9 mouse cellular contexts compared by ENCODE assay signal in genomic region chr6:42354076-42355019, GRCm38 (mm10). TPM values are rescaled to one million over a fixed set of nuclear protein-coding genes. Genes with fewer than 3 reads are reported as not detected.
DNase-seq lines count a peak whose midpoint lies in the region; ATAC-seq and TF ChIP-seq lines count a peak whose summit lies in the region.
"Had no signal": no experiment of that assay in that cellular context is flagged by ENCODE, and none has a peak within 500 bp of the region (broad histone marks: within the 10 kb centered on the region; RNA-seq: fewer than 3 reads in every experiment).

No protein-coding gene starts in this region.

- intact Hi-C loops in heart, postnatal 25 days (cut with DNase I): no loop called here

- H3K27me3 ChIP-seq in hindbrain, postnatal 0 days (ENCODE audit: insufficient read depth, low read length): no peaks in the 10 kb centered on the region
- H3K27me3 ChIP-seq in thymus, adult 2 months (ENCODE audit: control insufficient read depth, insufficient read depth, low read length): no peaks in the 10 kb centered on the region
- H3K27me3 ChIP-seq in forebrain, embryonic 15.5 days: no peaks in the 10 kb centered on the region

- H3K4me1 ChIP-seq in hindbrain, postnatal 0 days (ENCODE audit: insufficient read depth, low read length): peaks cover 13% of the 10 kb centered on the region
- H3K4me1 ChIP-seq in thymus, adult 2 months (replicated peaks; ENCODE audit: control insufficient read depth, insufficient read depth, low read length): peaks cover 34% of the 10 kb centered on the region
- peaks cover 22% of the 10 kb centered on the region for H3K4me1 ChIP-seq in forebrain, embryonic 15.5 days

- peak; percentile 72 to 73 for DNase-seq in heart, adult 18-20 months
- DNase-seq in heart, postnatal 25 days (ENCODE audit: low spot score): no peak
- peak; percentile 28 for DNase-seq in thymus, postnatal 14 days
- DNase-seq in thymus, postnatal 10 days (ENCODE audit: low spot score in 2 of 2): no peak
- DNase-seq in hindbrain, postnatal 0 days (ENCODE audit: low spot score): peak; percentile 44
- DNase-seq in thymus, adult 2 months: no peak

- no peak for ATAC-seq in hindbrain, postnatal 0 days
- ATAC-seq in megakaryocyte-erythroid progenitor cell, adult 5-6 weeks (replicated peaks; ENCODE audit: low FRiP score, low TSS enrichment, poor library complexity, severe bottlenecking): 0 out of 2 replicates have a peak, but pooled peaks have one; percentile 21
- ATAC-seq in forebrain, embryonic 15.5 days (replicated peaks): no peak

- H3K9ac ChIP-seq in hindbrain, postnatal 0 days (replicated peaks; ENCODE audit: low read length): no peak overlapping the region
- no peak overlapping the region for H3K9ac ChIP-seq in forebrain, embryonic 15.5 days (replicated peaks)

- 53% methylated on average over 11 of the region's 11 CpGs for WGBS in hindbrain, postnatal 0 days
- WGBS in thymus, adult 2 months: 29% methylated on average over 11 of the region's 11 CpGs
- WGBS in forebrain, embryonic 15.5 days: 50% methylated on average over 11 of the region's 11 CpGs

- no peak for TF ChIP-seq POLR2A in thymus, adult 2 months (IDR thresholded peaks at IDR 0.05; ENCODE audit: control insufficient read depth, extremely low read depth, insufficient read depth, low read length, poor library complexity)

- H3K27ac ChIP-seq in hindbrain, postnatal 0 days: no peak overlapping the region
- H3K27ac ChIP-seq in thymus, adult 2 months (ENCODE audit: control insufficient read depth, insufficient read depth, low read length): no peak overlapping the region
- H3K27ac ChIP-seq in forebrain, embryonic 15.5 days (replicated peaks): no peak overlapping the region

- H3K36me3 ChIP-seq in hindbrain, postnatal 0 days (ENCODE audit: insufficient read depth, low read length): peaks cover 29% of the 10 kb centered on the region; the same call in 1 of the 2 replicates
- peaks cover 34% of the 10 kb centered on the region for H3K36me3 ChIP-seq in thymus, adult 2 months (ENCODE audit: control insufficient read depth, insufficient read depth, low read length)
- peaks cover 25% of the 10 kb centered on the region for H3K36me3 ChIP-seq in forebrain, embryonic 15.5 days

- H3K9me3 ChIP-seq in hindbrain, postnatal 0 days (ENCODE audit: low read length): no peaks in the 10 kb centered on the region
- no peaks in the 10 kb centered on the region for H3K9me3 ChIP-seq in forebrain, embryonic 15.5 days

- no peak overlapping the region for H3K4me2 ChIP-seq in hindbrain, postnatal 0 days (ENCODE audit: low read depth, low read length)
- H3K4me2 ChIP-seq in forebrain, embryonic 15.5 days (replicated peaks): no peak overlapping the region

- H3K4me3 ChIP-seq in hindbrain, postnatal 0 days (ENCODE audit: low read length): no peak overlapping the region
- H3K4me3 ChIP-seq in thymus, adult 2 months (ENCODE audit: control insufficient read depth, insufficient read depth, low read length): no peak overlapping the region
- H3K4me3 ChIP-seq in forebrain, embryonic 15.5 days: no peak overlapping the region

- no peak for TF ChIP-seq CTCF in hindbrain, postnatal 0 days (IDR thresholded peaks at IDR 0.05; ENCODE audit: low read depth)
- TF ChIP-seq CTCF in thymus, adult 2 months (IDR thresholded peaks at IDR 0.05; ENCODE audit: borderline replicate concordance, control insufficient read depth, extremely low read depth, insufficient read depth, low read length, poor library complexity): no peak

RNA-seq across cellular contexts. Expression of gene Zyx, which starts 4.9 kb away (rescaled TPM):
- 10 to 100 TPM; 50.2 to 51.8 TPM for total RNA-seq in heart, adult 18-20 months (2021)
- 10 to 100 TPM; 57.1 to 59.8 TPM for total RNA-seq in heart, postnatal 25 days (2021)
- 62.6 and 63.9 TPM in 2 replicates for total RNA-seq in hindbrain, postnatal 0 days (2014; rRNA removed)
- 54.1 and 63.2 TPM in 2 replicates for polyA plus RNA-seq in hindbrain, postnatal 0 days (2015; fragmentation: Nextera tagmentation; extraction: Ambion mirVana)
- total RNA-seq in megakaryocyte-erythroid progenitor cell, adult 5-6 weeks (2014; fragmentation: Nextera tagmentation): 43.6 and 51.9 TPM in 2 replicates
- total RNA-seq in megakaryocyte-erythroid progenitor cell, adult 5-6 weeks (2017): 8.7 and 15.9 TPM in 2 replicates
- 209 and 222 TPM in 2 replicates for polyA plus RNA-seq in thymus, adult 2 months (2012; rRNA removed)
- 33.1 and 37.6 TPM in 2 replicates for polyA plus RNA-seq in forebrain, embryonic 15.5 days (2015; fragmentation: Nextera tagmentation; extraction: Ambion mirVana)

RNA-seq across cellular contexts. Expression of gene Epha1, which starts 18.7 kb away (rescaled TPM):
- under 1 TPM; 0.20 to 0.26 TPM for total RNA-seq in heart, adult 18-20 months (2021)
- total RNA-seq in heart, postnatal 25 days (2021): under 1 TPM; 0.26 to 0.31 TPM
- 0.37 and 0.40 TPM in 2 replicates for total RNA-seq in hindbrain, postnatal 0 days (2014; rRNA removed)
- polyA plus RNA-seq in hindbrain, postnatal 0 days (2015; fragmentation: Nextera tagmentation; extraction: Ambion mirVana): 0.64 and 0.66 TPM in 2 replicates
- total RNA-seq in megakaryocyte-erythroid progenitor cell, adult 5-6 weeks (2014; fragmentation: Nextera tagmentation): not detected in 2 replicates
- not detected in 2 replicates for total RNA-seq in megakaryocyte-erythroid progenitor cell, adult 5-6 weeks (2017)
- 3.6 and 4.7 TPM in 2 replicates for polyA plus RNA-seq in thymus, adult 2 months (2012; rRNA removed)
- 0.14 and 0.20 TPM in 2 replicates for polyA plus RNA-seq in forebrain, embryonic 15.5 days (2015; fragmentation: Nextera tagmentation; extraction: Ambion mirVana)

RNA-seq across cellular contexts. Expression of gene Fam131b, which starts 29.9 kb away (rescaled TPM):
- under 1 TPM; 0.35 to 0.44 TPM for total RNA-seq in heart, adult 18-20 months (2021)
- 1 to 10 TPM in 1 of 2 experiments, under 1 TPM in 1; 0.59 to 1.1 TPM for total RNA-seq in heart, postnatal 25 days (2021)
- total RNA-seq in hindbrain, postnatal 0 days (2014; rRNA removed): 56.5 and 61.6 TPM in 2 replicates
- 4.6 and 5.0 TPM in 2 replicates for polyA plus RNA-seq in hindbrain, postnatal 0 days (2015; fragmentation: Nextera tagmentation; extraction: Ambion mirVana)
- total RNA-seq in megakaryocyte-erythroid progenitor cell, adult 5-6 weeks (2014; fragmentation: Nextera tagmentation): not detected in 2 replicates
- total RNA-seq in megakaryocyte-erythroid progenitor cell, adult 5-6 weeks (2017): not detected in 2 replicates
- polyA plus RNA-seq in thymus, adult 2 months (2012; rRNA removed): 0.17 and 0.24 TPM in 2 replicates
- 5.4 and 6.2 TPM in 2 replicates for polyA plus RNA-seq in forebrain, embryonic 15.5 days (2015; fragmentation: Nextera tagmentation; extraction: Ambion mirVana)

RNA-seq across cellular contexts. Expression of gene Tas2r143, which starts 45.7 kb away (rescaled TPM):
- total RNA-seq in heart, adult 18-20 months (2021): not detected
- total RNA-seq in heart, postnatal 25 days (2021): under 1 TPM in 1 of 2 experiments, not detected in 1; 0.39 TPM
- not detected in 2 replicates for total RNA-seq in hindbrain, postnatal 0 days (2014; rRNA removed)
- not detected in 2 replicates for polyA plus RNA-seq in hindbrain, postnatal 0 days (2015; fragmentation: Nextera tagmentation; extraction: Ambion mirVana)
- total RNA-seq in megakaryocyte-erythroid progenitor cell, adult 5-6 weeks (2014; fragmentation: Nextera tagmentation): 1.3 TPM in 1 of 2 replicates, not detected in the other
- not detected in 2 replicates for total RNA-seq in megakaryocyte-erythroid progenitor cell, adult 5-6 weeks (2017)
- polyA plus RNA-seq in thymus, adult 2 months (2012; rRNA removed): 0.26 and 0.55 TPM in 2 replicates
- not detected in 2 replicates for polyA plus RNA-seq in forebrain, embryonic 15.5 days (2015; fragmentation: Nextera tagmentation; extraction: Ambion mirVana)
- total RNA-seq: left cerebral cortex, adult 18-20 months had no signal

RNA-seq across cellular contexts. Expression of gene Tas2r135, which starts 50.9 kb away (rescaled TPM):
- not detected for total RNA-seq in heart, adult 18-20 months (2021)
- not detected for total RNA-seq in heart, postnatal 25 days (2021)
- total RNA-seq in hindbrain, postnatal 0 days (2014; rRNA removed): not detected in 2 replicates
- not detected in 2 replicates for polyA plus RNA-seq in hindbrain, postnatal 0 days (2015; fragmentation: Nextera tagmentation; extraction: Ambion mirVana)
- total RNA-seq in megakaryocyte-erythroid progenitor cell, adult 5-6 weeks (2014; fragmentation: Nextera tagmentation): not detected in 2 replicates
- total RNA-seq in megakaryocyte-erythroid progenitor cell, adult 5-6 weeks (2017): not detected in 2 replicates
- 0.15 TPM in 1 of 2 replicates, not detected in the other for polyA plus RNA-seq in thymus, adult 2 months (2012; rRNA removed)
- polyA plus RNA-seq in forebrain, embryonic 15.5 days (2015; fragmentation: Nextera tagmentation; extraction: Ambion mirVana): not detected in 2 replicates
- total RNA-seq: left cerebral cortex, adult 18-20 months had no signal

Comparison
In these comparisons a context has a peak if more than half of its experiments do, and no peak if none do; other contexts are left out.
1. DNase-seq: peak in heart, adult 18-20 months (2 of 2), thymus, postnatal 14 days (single experiment) and hindbrain, postnatal 0 days (single experiment); none in heart, postnatal 25 days (single experiment), thymus, postnatal 10 days (0 of 2) and thymus, adult 2 months (single experiment).
2. RNA of gene Fam131b, which starts 29.9 kb away (total RNA-seq): 56.5 to 61.6 TPM in hindbrain, postnatal 0 days; 0.59 to 1.1 TPM in heart, postnatal 25 days, 0.35 to 0.44 TPM in heart, adult 18-20 months and not detected in megakaryocyte-erythroid progenitor cell, adult 5-6 weeks; every median in the first group is over 10 times any median in the second.